Mouse (Mus musculus): ENCODE results near the gene Tbx3.
A peak's percentile ranks its signal among the peaks of the same experiment; 100 is the strongest.

Tbx3 gene

DNA sequence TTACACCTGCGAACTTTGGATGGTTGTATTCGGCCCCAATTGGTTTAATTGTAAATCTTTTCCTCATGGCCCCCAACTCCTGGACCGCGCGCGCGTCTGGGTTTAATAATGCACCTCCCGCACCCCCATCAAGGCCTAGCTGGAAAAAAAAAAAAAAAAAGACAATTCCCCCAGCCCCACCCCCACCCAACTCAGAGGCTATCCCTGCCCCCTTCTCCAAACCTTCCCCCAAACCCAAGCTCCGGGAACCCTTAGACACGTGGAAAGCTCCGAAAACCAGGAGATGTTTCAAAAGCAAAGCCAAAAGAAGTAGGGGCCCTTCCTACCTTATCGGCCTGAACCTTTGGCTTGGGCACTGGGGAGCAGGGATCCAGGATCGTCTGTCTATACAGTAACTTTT lies 8.1 kb upstream of the Tbx3 start:
- no peak for DNase-seq (ENCODE audit: low spot score)

DNA sequence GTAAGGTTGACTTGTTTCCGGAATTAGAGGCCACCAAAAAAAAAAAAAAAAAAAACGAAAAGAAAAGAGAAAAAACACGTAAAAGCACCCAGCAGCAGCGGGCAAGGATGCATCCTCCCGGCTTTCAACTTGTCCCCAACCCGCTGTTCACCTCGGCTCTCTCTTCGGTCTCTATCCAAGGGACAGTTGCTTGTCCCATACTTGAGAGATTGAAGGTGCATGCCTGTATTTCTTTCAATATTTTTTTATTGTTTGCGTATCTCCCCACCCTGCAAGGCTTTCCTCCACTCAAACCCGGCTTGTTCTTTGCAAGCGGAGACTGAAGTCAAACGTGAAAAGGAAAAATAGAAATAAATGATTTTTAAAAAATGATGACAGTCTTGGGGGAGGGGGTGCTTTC lies 7.7 kb upstream of the Tbx3 start:
- DNase-seq (ENCODE audit: low spot score) = no peak

DNA sequence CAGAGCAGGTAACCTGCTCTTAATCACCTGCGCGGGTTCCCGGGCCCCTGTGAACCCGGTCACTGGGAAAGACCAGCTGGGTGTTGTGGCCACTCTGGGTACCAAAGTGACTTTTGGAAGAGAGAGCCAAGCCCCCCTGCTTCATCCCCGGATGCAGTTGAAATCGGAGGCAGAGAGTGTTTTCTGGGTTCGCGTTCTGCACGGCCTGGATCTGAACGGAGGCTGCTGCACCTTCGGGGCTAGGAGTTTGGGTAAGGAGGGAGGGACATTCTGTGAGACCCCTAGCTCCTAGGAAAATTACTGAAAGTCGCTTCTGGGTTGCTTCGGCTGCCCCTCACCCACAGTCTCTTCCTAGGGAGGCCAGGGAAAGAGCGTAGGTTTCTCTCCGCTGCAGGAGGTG lies 7.2 kb upstream of the Tbx3 start:
- DNase-seq (ENCODE audit: low spot score) = no peak

DNA sequence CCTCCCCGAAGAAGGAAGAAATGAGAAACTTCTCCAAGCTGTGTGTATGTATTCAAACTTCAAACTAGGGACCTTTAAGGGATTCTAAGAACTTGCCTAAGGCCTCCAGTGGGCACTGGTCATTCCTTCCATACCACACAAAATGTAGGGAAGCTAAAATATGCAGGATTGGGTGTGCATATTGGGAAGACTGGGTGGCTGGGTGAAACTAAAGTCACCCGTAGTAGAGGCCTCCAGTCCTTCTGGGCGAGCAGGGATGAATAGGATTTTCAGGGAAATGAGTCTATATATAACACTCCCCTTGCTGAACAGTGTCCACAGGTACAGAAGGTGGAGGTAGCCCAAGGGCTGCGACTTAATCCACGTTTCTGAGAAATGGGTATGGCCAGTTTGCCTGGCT lies 6.7 kb upstream of the Tbx3 start:
- DNase-seq (ENCODE audit: low spot score) = no peak

DNA sequence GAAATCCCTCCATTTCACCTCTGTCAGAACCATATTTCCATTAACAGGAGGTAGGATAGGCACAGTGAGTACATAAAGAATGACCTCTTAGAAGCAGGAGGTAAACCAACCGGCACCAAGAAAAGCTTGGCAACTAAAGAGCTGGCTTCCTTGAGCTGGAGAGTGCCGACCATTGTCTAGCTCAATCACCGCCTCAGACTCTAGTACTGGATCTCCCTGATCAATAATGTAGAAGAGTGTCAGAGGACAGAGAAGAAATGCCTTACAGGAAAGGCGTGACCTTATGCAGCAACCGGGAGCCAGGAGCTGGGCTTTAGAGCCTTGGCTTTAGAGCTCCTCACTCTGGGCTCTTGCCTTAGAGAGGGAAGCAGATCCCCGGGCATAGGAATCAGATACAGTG lies 4.7 kb upstream of the Tbx3 start:
- no peak for DNase-seq (ENCODE audit: low spot score)

DNA sequence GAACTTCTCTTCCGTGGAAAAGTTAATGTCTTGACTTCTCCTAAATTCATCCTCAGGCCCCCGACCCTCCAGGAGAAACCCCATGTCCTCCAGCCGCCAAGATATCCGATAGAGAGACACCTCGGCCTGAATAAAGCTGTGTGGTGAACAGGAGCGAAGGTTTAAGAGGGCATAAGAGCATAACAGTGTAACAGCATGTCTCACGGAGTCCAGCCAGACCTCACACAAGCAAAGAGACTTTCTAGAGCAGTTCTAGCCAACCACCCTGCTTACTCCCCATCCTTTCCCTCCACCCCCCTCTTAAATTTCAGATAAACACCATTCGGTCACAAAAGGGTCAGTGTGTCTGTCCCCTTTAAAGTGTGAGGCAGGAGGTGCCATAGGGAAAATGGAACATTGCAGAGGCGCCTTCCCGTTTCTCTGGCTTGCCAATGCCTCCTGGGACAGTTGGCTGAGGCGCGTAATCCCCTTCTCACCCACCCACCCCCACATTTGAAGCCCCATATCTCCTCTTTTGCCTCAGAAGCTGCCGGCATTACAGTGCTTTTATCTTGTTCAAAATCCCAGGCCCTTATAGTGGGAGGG lies 3.0 kb upstream of the Tbx3 start:
- DNase-seq (ENCODE audit: low spot score) = no peak

DNA sequence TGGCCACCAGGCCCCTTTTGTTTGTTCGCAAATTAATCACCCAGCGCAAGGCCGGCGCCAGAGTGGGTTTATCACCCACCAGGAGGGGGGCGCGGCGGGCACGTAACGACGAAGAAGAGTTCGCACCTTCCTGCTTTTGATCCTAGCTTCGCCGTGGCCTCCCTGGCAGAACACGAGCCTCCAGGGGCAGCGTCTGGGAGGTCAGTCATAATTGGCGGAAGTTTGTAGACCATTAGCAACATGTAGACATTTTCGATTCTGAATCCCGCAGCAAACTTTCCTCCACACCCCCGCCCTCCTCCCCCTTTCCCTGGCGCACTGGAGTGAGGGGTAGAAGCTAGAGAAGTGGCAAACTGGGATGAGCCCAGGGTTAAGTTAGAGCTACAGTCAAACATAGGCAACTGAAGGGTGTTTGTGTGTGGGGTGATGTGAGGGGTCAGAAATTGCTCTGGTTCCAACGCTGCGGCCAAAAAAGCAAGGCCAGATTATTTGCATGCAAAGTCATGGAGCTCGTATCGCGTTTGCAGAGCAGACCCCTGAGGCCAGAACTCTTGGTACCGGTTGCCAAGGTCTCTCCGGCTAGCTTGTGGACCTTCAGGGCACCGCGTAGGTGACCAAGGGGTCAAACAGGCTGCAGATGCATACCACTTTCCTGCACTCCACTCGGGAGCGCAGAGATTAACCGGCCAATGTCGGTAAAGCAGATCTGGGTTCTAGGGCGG lies 2.1 kb upstream of the Tbx3 start:
- peak; percentile 59 for DNase-seq (ENCODE audit: low spot score)

DNA sequence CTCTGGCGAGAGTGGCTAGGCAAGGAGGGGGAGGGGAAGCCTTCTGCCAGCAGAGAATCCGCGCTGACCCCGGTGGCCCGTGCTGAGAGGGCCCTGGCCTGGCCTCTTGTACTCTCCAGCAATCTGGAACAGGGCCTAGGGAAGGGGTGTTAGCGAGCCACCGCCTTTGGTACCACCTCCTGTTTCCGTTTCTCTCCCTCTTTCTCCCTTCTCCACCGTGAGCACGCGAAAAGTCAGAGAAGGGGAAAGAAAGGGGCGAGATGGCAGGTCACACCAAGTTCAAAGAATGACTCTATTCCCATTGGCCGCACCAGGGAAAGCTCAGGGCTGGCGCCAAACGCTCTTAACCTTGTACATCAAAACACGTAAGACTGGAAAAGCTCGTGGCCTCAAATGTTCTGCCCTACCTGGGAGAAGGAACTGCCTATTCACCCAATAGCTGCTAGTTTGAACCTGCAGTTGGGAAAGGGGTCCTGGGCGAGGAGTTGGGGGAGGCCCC lies 1.5 kb upstream of the Tbx3 start:
- DNase-seq (ENCODE audit: low spot score) = peak; percentile 72

DNA sequence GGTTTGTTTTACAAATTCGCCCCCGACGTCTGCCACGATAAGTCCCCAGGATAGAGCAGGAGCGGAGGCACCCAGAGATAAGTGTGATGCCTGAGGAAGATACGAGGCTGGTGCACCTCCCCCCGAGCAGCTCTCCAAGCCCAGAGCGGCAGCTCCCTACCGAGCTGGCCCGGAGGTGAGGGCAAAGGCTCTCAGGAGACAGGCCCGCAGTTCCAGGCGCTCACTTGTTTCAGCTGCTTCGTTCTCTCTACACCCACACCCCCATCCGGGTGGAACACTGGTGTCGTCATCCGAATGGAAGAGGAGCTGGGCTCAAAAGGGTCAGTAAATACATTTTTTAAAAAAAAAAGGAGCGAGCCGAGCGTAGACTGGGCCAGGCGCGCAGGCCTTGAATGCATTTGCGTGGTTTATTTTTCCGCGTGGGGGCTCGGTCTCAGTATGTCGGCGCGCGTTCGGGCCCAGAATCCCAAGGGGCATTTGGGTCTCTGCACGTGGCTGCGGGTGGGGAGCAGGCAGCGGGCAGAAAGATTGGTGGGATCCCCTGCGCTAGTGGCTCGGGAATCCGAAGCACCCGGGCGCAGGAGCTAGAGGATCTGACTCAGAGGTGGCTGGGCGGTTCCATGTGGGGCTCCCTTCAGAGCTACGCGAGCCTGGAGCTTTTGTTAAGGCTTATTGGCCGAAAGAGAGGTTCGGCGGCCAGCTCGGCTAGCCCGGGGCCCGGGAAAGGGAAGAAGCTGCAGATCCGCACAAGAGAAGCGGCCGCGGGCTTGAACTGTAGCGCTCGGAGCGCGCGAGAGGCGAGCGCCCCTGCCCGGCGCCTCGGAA lies 516 bp upstream of the Tbx3 start:
- DNase-seq (ENCODE audit: low spot score) = peak; percentile 48

DNA sequence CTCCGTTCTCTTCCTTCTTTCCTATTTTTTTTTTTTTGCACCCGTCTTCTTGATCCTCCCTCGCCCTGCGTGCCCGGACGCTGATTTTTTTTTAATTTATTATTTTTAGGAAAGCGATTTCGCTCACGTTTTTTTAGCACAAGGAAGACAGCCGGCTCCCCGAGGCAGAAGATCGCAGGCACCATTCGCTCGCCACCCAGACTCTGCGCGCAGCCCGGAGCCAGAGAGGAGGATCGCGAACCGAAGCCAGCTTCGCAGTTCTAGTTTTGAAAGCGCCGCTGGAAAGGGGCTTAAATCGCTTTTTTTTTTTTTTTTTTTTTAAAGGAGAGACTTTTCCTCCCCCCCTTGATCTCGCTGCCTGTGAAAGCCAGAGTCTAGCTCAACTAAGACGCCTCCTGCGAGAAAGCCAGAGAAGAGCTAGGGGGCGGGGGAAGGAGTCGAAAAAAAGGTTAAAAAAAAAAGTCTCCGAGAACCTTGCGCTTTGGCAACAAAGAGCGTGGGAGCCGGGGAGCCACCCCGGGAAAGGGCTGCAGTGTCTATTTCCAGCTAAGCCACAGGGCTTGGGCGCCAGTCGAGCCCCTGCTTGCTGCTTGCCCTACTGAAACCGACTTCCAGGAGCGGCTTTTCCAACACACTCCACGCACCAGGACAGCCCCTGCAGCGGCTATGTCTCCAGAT lies 794 bp downstream of the Tbx3 start:
- no peak for DNase-seq (ENCODE audit: low spot score)

DNA sequence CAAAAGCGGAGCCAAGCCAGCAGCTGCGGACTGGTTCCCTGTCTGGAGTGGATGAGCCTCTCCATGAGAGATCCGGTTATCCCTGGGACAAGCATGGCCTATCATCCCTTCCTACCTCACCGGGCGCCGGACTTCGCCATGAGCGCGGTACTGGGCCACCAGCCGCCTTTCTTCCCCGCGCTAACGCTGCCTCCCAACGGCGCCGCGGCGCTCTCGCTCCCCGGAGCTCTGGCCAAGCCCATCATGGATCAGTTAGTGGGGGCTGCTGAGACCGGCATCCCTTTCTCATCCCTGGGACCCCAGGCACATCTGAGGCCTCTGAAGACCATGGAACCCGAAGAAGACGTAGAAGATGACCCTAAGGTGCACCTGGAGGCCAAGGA lies 1.5 kb downstream of the Tbx3 start:
- DNase-seq (ENCODE audit: low spot score) = peak; percentile 64

DNA sequence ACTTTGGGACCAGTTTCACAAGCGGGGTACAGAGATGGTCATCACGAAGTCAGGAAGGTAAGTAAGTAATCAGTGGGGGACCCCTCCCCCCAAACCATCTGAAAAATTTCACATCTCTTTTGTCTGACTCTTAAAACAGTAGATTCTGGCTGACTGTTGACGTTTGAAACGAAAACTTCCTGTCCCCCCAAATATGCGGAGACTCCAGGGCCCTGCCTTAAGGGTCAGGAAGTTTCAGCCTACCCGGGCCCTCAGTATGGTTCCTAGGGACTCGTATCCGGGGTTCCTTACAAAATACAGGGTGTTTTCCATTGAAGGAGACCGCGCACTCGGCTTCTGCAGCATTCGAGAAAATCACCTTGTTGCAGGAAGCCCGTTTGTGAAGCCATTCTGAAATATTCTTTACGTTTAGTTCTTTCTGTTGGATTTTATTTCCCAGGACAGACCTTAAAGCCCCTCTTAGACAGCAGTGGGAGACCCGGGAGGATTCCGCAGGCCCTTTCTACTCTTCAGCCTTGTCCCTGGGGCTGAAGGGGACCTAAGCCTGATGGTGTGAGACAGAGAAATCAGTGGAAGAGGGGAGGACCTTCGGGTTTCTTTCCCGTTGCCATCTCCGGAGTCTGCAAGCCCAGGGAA lies 2.0 kb downstream of the Tbx3 start:
- DNase-seq (ENCODE audit: low spot score) = no peak

DNA sequence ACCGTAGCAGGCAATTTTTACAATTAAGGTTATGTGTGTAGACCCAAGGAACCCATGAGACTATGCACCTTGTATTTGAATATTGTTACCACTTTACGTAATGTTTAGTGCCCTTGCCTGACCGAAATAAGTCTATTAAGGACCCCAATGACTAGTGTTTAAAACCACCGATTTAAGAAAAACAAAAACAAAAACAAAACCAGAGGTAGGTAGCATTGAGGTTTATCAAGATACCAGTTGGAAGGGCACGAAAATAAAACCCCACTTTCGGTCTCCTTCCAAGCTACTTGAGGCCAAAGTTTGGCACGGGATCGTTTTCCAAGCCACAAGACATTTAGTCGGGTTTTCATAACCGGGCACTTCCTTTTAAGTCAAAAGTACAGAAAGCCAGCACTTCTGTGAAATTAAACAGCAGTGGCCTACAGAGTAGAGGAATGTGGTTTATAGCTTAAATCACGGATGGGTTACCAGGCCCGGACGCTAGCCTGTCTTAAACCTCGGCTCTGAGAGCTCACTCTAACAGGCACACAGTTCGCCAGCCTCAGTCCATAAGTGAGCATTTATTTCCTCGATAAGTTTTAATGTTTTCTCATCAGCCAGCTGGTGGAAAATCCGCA lies 2.6 kb downstream of the Tbx3 start:
- DNase-seq (ENCODE audit: low spot score) = peak; percentile 59

DNA sequence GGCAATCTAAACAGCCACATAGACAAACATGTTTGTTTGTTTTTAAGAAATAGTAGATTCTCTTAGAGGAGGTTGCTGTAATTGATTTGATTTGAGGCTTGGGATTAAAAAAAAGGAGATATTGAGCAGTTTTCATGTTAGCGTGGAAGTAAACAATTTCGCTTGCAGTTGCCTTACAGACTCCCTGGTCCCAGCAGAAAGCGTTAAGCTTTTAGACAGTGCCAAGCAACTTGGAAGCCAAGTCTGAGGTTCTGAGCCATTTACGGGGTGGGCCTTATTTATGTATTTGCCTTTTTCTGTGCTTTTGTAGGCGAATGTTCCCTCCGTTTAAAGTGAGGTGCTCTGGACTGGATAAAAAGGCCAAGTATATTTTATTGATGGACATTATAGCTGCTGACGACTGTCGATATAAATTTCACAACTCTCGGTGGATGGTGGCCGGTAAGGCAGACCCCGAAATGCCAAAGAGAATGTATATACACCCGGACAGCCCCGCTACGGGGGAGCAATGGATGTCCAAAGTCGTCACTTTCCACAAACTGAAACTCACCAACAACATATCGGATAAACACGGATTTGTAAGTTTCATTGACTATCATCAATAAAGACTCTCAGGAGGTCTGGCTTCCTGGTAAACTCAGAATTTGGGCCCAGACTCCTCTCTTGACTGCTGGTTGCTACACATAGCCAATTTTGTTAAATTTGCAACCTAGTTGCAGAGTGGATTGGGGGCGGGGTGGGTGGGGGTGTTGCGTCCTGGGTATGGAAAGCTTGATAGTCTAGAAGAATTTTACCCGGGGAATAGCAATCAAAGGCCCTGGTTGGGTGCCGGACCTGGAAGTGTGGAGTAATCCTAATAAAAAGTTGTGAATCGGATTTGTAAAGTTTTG lies 3.5 kb downstream of the Tbx3 start:
- DNase-seq (ENCODE audit: low spot score) = no peak

DNA sequence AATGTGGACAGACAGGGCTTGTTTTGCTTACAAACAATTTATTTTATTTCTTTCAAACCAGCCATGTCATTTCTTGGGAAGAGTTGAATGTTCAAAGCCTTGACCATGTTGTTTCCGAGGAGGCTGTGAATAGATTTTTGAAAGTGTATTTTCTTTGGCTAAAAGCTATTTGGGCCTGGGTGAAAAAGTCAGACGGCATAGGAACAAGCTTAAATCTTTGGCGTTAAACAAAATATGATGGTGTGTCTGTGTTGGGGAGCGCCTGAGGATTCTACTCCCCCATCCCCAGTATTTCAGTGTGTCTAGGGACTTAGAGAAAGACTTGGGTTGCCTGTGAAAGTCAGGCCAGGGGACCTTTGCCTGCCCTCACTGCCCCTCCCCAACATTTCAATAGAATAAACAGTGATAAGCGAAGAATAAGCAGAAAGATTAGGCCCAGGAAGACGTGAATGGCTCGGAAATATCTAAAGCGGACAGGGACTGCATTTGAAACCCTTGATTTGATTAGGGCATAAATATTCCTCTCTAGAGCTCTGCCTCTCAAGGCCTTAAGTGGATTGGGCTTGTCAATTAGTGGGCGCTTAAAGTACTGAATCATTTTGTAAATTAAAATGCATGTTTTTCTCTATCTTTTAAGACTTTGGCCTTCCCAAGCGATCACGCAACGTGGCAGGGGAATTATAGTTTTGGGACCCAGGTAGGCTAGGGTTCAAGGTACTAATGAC lies 4.3 kb downstream of the Tbx3 start:
- DNase-seq (ENCODE audit: low spot score) = no peak

DNA sequence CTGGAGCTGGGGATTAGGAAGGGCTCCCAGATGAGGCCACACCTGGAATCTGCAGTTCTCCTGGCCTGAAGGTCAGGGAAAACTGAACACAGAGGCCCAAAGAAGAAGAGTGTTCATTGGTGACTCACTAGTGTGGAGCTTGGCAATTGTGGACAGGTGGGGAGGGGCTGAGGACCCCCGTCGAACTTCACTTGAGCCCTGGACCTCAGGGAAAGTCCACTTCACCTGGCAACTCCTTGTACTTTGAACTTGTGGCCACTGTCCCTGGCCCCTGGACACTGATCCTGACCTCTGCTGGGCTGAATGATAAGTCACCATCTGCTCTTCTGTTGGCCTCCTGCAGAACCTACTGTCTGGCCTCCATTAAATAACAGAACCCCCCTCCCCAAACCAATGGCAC lies 5.8 kb downstream of the Tbx3 start:
- no peak for DNase-seq (ENCODE audit: low spot score)

DNA sequence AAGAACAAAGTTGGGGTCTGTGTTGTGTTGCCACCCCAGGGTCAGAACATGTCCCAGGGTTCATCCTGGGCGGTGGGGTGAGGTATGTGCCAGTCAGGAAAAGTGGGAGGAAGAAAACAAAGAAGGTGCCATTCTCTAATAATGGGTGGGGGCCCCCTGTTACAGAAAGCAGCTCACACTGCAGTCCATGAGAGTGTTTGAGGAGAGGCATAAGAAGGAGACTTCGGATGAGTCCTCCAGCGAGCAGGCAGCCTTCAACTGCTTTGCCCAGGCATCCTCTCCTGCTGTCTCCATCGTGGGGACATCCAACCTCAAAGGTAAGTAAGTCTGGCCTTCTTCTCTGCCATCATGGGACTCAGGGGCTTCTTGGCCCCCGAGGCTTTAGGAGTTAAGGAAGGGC lies 8.0 kb downstream of the Tbx3 start:
- no peak for DNase-seq (ENCODE audit: low spot score)

DNA sequence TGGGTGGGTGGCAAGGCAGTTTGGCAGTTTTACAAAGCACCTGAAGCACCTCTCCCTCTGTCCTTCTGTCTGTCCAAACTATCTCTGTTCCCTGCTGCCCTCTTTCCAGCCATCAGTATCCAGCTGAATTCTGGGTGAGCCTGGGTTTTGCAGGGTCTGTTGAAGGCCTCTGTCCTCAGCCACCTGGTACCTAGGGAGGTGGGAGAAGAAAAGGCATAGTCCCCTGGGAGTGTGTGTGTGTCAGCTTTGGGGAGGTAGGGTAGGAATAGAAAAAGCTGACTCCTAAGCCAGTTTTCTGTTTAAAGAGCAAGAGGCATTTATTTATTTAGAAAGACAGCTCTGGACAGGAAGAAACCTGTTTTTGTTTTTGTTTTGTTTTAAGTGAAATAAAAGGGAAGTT lies 8.6 kb downstream of the Tbx3 start:
- DNase-seq (ENCODE audit: low spot score) = no peak

DNA sequence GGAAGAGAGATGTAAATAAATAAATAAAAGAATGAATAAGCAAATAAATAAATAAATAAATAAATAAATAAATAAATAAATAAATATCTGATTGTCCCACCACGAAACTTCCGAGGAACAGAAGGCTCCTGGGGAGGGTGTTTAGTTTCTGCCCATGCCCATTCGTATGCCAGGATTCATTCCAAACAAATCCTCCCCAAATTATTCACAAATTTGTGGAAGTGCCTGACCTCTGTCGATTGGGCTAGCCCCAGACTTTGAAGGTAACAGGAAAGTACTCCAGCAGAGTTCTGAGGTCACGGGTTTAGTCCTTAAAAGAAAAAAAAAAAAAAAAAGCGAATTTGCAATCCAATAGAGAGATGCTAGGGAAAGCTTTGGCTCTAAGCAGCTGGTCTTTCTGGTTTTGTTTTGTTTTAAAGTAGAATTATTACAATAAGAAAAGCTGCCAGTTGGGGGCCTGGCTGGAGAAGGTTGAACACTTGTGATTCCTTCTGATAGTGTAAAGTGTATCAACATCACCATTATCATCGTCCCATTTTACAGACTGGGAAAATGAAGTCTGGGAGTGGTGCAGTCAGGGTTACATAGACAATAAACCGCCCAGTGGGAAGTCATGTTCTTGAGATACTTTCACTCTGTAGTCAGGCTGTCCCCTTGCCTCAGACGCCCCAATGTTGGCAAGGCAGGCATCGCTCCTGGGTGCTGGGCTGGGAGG lies 9.3 kb downstream of the Tbx3 start:
- DNase-seq (ENCODE audit: low spot score) = no peak

Data from embryo, embryonic 10 days (tissue).